ENCODE assay signal across 9 mouse cellular contexts in the genomic region with DNA sequence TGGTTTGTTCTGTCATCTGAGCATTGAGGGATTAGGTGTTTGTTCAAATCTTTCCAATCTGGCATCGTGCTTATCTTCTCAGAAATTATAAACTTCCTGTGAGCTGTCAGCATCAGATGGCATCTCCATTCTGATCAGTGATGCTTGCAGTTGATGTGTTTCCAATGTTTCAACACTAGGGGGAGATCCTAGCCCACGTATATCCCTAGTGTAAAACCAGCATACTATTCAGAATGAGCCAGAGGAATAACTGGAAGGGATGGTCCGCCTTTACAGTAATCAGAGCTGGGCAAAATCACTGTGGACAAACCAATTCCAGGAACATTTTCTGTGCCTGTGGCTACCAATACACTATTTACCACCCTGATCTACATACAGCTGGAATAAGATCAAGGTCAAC. TPM values are rescaled to one million over a fixed set of nuclear protein-coding genes. Genes with fewer than 3 reads are reported as not detected.
DNase-seq lines count a peak whose midpoint lies in the region; ATAC-seq and TF ChIP-seq lines count a peak whose summit lies in the region.
"Had no signal": no experiment of that assay in that cellular context is flagged by ENCODE, and none has a peak within 500 bp of the region (broad histone marks: within the 10 kb centered on the region; RNA-seq: fewer than 3 reads in every experiment).

No protein-coding gene starts in this region.

- no peaks in the 10 kb centered on the region for H3K36me3 ChIP-seq in heart, embryonic 10.5 days
- no peaks in the 10 kb centered on the region for H3K36me3 ChIP-seq in heart, postnatal 0 days (replicated peaks; ENCODE audit: control insufficient read depth, insufficient read depth, low read length)
- no peaks in the 10 kb centered on the region for H3K36me3 ChIP-seq in lung, embryonic 16.5 days (ENCODE audit: control insufficient read depth, insufficient read depth, low read length)

- no peak overlapping the region for H3K27ac ChIP-seq in heart, embryonic 10.5 days
- no peak overlapping the region for H3K27ac ChIP-seq in heart, postnatal 0 days (ENCODE audit: low read depth)
- H3K27ac ChIP-seq in lung, embryonic 16.5 days (ENCODE audit: low read length) = no peak overlapping the region

- no peak for TF ChIP-seq EP300 in heart, postnatal 0 days (IDR thresholded peaks at IDR 0.05; ENCODE audit: low read depth)

- DNase-seq in heart, adult 8-10 months (ENCODE audit: low spot score) = peak; percentile 62
- DNase-seq in heart, embryonic 10.5 days (ENCODE audit: low spot score) = no peak
- DNase-seq in NIH3T3 (ENCODE audit: low read depth) = peak; percentile 86
- DNase-seq in embryo, embryonic 10.5 days (ENCODE audit: low spot score) = peak; percentile 78
- peak; percentile 70 for DNase-seq in heart, postnatal 0 days (ENCODE audit: low spot score)
- peak; percentile 32 to 51 for DNase-seq in kidney, postnatal 36 days
- DNase-seq in retina, postnatal 7 days (ENCODE audit: low read depth, low spot score) = peak; percentile 54

- H3K9ac ChIP-seq in heart, postnatal 0 days (replicated peaks; ENCODE audit: low read depth, low read length) = no peak overlapping the region
- H3K9ac ChIP-seq in lung, embryonic 16.5 days (ENCODE audit: low read length) = no peak overlapping the region

- H3K9me3 ChIP-seq in heart, embryonic 10.5 days = no peaks in the 10 kb centered on the region
- no peaks in the 10 kb centered on the region for H3K9me3 ChIP-seq in heart, postnatal 0 days (replicated peaks; ENCODE audit: control insufficient read depth, low read length)
- H3K9me3 ChIP-seq in lung, embryonic 16.5 days (ENCODE audit: control insufficient read depth, low read length) = no peaks in the 10 kb centered on the region; the same call in 1 of the 2 replicates

- 14% methylated on average over 3 of the region's 3 CpGs for WGBS in heart, embryonic 10.5 days
- WGBS in heart, postnatal 0 days = 11% methylated on average over 3 of the region's 3 CpGs
- 11% methylated on average over 3 of the region's 3 CpGs for WGBS in lung, embryonic 16.5 days

- no peaks in the 10 kb centered on the region for H3K4me1 ChIP-seq in heart, embryonic 10.5 days
- no peaks in the 10 kb centered on the region for H3K4me1 ChIP-seq in heart, postnatal 0 days (ENCODE audit: control insufficient read depth, insufficient read depth)
- no peaks in the 10 kb centered on the region for H3K4me1 ChIP-seq in lung, embryonic 16.5 days (replicated peaks; ENCODE audit: control insufficient read depth, insufficient read depth, low read length)

- H3K4me3 ChIP-seq in heart, embryonic 10.5 days = no peak overlapping the region
- H3K4me3 ChIP-seq in heart, postnatal 0 days (ENCODE audit: low read depth, low read length) = no peak overlapping the region
- no peak overlapping the region for H3K4me3 ChIP-seq in lung, embryonic 16.5 days (ENCODE audit: low read length)
- H3K4me3 ChIP-seq: megakaryocyte, embryonic 14.5 days had no signal

- peak; percentile 51 for ATAC-seq in heart, postnatal 0 days (ENCODE audit: insufficient read depth, low read depth)
- ATAC-seq in lung, embryonic 16.5 days (ENCODE audit: low read depth) = peak; percentile 82

- H3K27me3 ChIP-seq in heart, embryonic 10.5 days (ENCODE audit: insufficient read depth, poor library complexity, severe bottlenecking) = no peaks in the 10 kb centered on the region
- no peaks in the 10 kb centered on the region for H3K27me3 ChIP-seq in heart, postnatal 0 days (ENCODE audit: control insufficient read depth, insufficient read depth, low read length)
- no peaks in the 10 kb centered on the region for H3K27me3 ChIP-seq in lung, embryonic 16.5 days (ENCODE audit: control insufficient read depth, insufficient read depth, low read depth, low read length)

- peak; percentile 95 for TF ChIP-seq CTCF in heart, postnatal 0 days (IDR thresholded peaks at IDR 0.05; ENCODE audit: low read depth)

- no peak overlapping the region for H3K4me2 ChIP-seq in heart, postnatal 0 days (ENCODE audit: low read depth, low read length)
- no peak overlapping the region for H3K4me2 ChIP-seq in lung, embryonic 16.5 days (ENCODE audit: low read depth, low read length)

RNA-seq across cellular contexts. Expression of gene Kbtbd2, which starts 11.0 kb away (rescaled TPM):
- 10 to 100 TPM; 23.4 to 36.2 (median 27.8) TPM for total RNA-seq in heart, adult 8-10 months (2022)
- polyA plus RNA-seq in heart, embryonic 10.5 days (2016; fragmentation: Nextera tagmentation; extraction: Ambion mirVana) = 35.8 and 39.9 TPM in 2 replicates
- total RNA-seq in heart, postnatal 0 days (2014; rRNA removed; ENCODE audit: low replicate concordance) = 37.2 and 41.5 TPM in 2 replicates
- polyA plus RNA-seq in heart, postnatal 0 days (2015; fragmentation: Nextera tagmentation; extraction: Ambion mirVana) = 17.0 and 17.6 TPM in 2 replicates
- polyA plus RNA-seq in lung, embryonic 16.5 days (2015; fragmentation: Nextera tagmentation; extraction: Ambion mirVana) = 27.8 and 28.3 TPM in 2 replicates

RNA-seq across cellular contexts. Expression of gene Fkbp9, which starts 23.2 kb away (rescaled TPM):
- 10 to 100 TPM; 86.6 to 95.2 (median 88.9) TPM for total RNA-seq in heart, adult 8-10 months (2022)
- polyA plus RNA-seq in heart, embryonic 10.5 days (2016; fragmentation: Nextera tagmentation; extraction: Ambion mirVana) = 122 and 142 TPM in 2 replicates
- 123 and 142 TPM in 2 replicates for total RNA-seq in heart, postnatal 0 days (2014; rRNA removed; ENCODE audit: low replicate concordance)
- polyA plus RNA-seq in heart, postnatal 0 days (2015; fragmentation: Nextera tagmentation; extraction: Ambion mirVana) = 90.0 and 90.2 TPM in 2 replicates
- polyA plus RNA-seq in lung, embryonic 16.5 days (2015; fragmentation: Nextera tagmentation; extraction: Ambion mirVana) = 172 and 184 TPM in 2 replicates
